Mouse (Mus musculus): ENCODE data around the gene Fgfr2. TPM values are rescaled to one million over a fixed set of nuclear protein-coding genes. Genes with fewer than 3 reads are reported as not detected.

The Fgfr2 gene
- polyA plus RNA-seq, 1 experiment from 2014 or later = 81.1 TPM

DNA sequence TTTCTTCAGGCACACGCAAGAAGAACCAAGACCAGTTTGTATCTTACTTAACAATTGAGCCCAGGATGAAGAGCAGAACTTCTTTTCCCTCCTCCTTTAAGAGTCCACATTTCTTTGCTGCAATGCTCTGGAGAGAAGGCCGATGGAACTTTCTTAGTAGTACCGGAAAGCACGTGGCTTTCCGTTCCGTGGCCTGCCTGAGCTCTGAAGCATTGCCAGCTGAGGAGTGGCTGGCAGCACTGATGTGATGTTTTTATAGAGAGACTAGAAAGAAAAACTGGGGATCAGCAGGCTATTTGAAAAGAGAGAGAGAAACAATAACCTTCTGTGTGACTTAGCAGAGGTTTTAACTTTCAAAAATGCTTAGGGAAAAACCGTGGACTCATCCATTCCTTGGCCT, 1031.6 kb downstream of the Fgfr2 start:
- H3K4me3 ChIP-seq = no peak overlapping the region
- no peaks in the 10 kb centered on the region for H3K9me3 ChIP-seq (replicated peaks)
- no peaks in the 10 kb centered on the region for H3K36me3 ChIP-seq
- no peak for ATAC-seq (ENCODE audit: low FRiP score)
- H3K9ac ChIP-seq = no peak overlapping the region
- H3K27me3 ChIP-seq = no peaks in the 10 kb centered on the region
- H3K27ac ChIP-seq = no peak overlapping the region
- WGBS = 86% methylated on average over 7 of the region's 7 CpGs
- H3K4me1 ChIP-seq = no peaks in the 10 kb centered on the region
- no peak overlapping the region for H3K4me2 ChIP-seq (replicated peaks)

DNA sequence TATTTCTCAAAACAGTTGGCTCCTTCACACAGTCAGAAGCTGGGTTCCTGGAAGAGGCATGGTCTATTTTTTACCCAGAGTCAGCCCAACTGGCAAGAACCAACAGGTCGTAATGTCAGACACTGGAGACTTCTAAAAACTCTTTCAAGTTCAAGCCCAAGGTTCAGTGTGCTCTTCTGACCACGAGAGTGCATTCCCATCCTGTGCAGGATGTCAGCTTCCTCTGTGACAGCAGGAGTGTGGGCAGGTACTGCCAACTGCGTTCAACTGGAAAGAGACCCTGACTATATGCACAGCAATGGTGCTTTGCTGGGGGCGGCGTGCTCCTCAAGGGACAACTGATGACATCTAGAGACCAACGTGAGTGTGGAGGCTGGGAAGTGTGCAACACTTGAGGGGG, 1034.5 kb downstream of the Fgfr2 start:
- Histone ChIP-seq H3K27ac (no peak overlapping the region), H3K27me3 (no peaks in the 10 kb centered on the region), H3K9me3 (replicated peaks) (no peaks in the 10 kb centered on the region), H3K9ac (no peak overlapping the region), H3K4me1 (no peaks in the 10 kb centered on the region), H3K36me3 (no peaks in the 10 kb centered on the region), H3K4me3 (no peak overlapping the region), H3K4me2 (replicated peaks) (no peak overlapping the region)
- 78% methylated on average over 6 of the region's 6 CpGs for WGBS
- no peak for ATAC-seq (ENCODE audit: low FRiP score)

DNA sequence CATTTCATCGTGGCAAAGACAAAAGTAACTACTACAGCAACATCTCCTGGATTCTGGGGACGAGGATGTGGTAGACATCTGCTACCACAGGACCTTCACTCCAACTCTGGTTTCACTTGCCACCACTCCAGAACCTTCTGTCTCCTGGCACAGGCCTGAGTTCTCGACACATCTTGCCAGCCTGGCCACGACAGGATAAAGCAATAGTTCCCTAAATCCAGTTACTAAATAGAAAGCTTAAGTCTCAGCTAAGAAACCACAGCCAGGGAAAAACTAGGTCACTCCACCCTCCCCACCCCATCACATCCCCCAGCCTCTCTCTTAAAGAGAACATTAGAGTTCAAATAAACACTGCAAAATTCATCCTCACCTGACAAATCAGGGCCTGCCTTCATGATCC, 1035.0 kb downstream of the Fgfr2 start:
- Histone ChIP-seq H3K9me3 (replicated peaks) (no peaks in the 10 kb centered on the region), H3K27me3 (no peaks in the 10 kb centered on the region), H3K27ac (no peak overlapping the region), H3K9ac (no peak overlapping the region), H3K4me1 (no peaks in the 10 kb centered on the region), H3K4me2 (replicated peaks) (no peak overlapping the region), H3K4me3 (no peak overlapping the region), H3K36me3 (no peaks in the 10 kb centered on the region)
- WGBS = 83% methylated on average over 4 of the region's 4 CpGs
- ATAC-seq (ENCODE audit: low FRiP score) = no peak

DNA sequence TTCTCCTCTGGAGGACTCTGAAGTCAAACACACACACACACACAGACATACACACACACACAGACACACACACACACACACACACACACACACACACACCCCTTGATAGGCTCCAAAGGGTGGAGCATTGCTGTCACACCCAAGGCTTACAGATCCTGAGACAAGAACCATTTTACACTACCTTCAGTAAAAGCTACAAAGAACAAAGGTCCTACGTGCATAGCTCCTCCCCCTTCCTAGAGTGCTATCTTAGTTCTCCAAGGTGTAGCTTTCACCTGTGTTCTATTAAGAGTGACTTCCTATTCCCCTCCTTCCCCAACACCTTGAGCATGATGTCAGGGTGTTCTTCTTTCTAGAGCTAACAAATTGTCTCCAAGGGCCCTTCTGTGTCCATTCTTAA, 1047.3 kb downstream of the Fgfr2 start:
- no peak for ATAC-seq (ENCODE audit: low FRiP score)
- no peaks in the 10 kb centered on the region for H3K27me3 ChIP-seq
- no peaks in the 10 kb centered on the region for H3K4me1 ChIP-seq
- H3K36me3 ChIP-seq = no peaks in the 10 kb centered on the region
- H3K27ac ChIP-seq = no peak overlapping the region
- H3K9me3 ChIP-seq (replicated peaks) = no peaks in the 10 kb centered on the region
- no peak overlapping the region for H3K4me2 ChIP-seq (replicated peaks)
- 71% methylated on average over 1 of the region's 1 CpGs for WGBS
- no peak overlapping the region for H3K4me3 ChIP-seq
- no peak overlapping the region for H3K9ac ChIP-seq

DNA sequence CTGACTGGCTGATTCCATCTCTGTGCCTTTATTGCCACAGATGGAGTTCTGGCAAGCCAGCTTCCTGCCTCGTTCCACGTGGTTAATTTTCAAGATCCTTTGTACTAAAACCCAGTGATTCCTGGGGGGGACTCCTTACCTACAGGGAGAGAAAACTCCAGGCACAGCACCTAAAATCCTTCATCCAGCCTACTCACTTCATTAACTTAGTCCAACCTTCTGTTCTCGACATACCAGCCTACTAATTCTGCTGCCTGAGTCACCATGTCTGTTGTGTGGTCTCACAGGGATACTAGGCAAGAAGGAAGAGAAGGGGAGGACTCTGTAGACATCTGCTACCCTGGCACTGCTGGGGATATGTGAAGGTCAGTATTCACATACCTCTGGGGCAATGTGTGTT, 1048.6 kb downstream of the Fgfr2 start:
- Histone ChIP-seq H3K9ac (no peak overlapping the region), H3K27me3 (no peaks in the 10 kb centered on the region), H3K9me3 (replicated peaks) (no peaks in the 10 kb centered on the region), H3K27ac (no peak overlapping the region), H3K4me1 (no peaks in the 10 kb centered on the region), H3K4me3 (no peak overlapping the region), H3K4me2 (replicated peaks) (no peak overlapping the region), H3K36me3 (no peaks in the 10 kb centered on the region)
- no peak for ATAC-seq (ENCODE audit: low FRiP score)
- 75% methylated on average over 3 of the region's 3 CpGs for WGBS

DNA sequence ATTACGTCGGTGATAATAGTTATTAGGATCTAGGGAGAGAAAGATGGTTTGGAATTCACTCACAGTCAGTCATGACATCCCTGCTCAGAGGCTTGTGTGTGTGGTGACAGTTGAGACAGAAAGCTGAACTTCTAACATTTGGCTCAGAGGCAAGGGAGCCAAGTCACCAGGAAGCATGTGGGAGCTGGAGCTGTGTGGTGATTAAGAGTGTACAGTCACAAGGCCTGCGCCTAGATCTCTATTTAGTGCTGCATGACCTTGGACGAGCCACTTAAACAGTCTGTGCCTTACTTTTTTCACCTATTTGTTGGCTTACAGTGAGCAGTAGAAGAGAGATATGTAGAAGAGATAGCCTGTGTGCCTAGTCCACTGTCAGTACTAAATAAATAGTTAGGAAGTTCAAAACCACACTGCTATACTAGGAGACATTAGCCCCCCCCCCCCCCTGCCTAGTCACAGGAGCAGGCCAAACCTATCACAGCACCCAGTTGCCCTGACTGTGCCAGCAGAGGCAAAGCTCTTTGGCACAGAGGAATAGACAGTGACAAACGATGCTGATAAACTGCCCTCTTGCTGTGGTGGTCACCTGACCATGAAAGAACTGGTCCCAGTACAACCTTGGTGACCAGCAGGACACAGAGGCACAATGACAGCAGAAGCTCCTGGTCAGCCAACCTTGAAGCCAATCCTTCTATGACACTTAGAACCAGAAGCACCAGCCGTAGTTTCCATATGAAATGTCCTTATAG, 1052.1 kb downstream of the Fgfr2 start:
- Histone ChIP-seq H3K9ac (no peak overlapping the region), H3K9me3 (replicated peaks) (no peaks in the 10 kb centered on the region), H3K27me3 (no peaks in the 10 kb centered on the region), H3K4me1 (no peaks in the 10 kb centered on the region), H3K4me3 (no peak overlapping the region), H3K27ac (no peak overlapping the region), H3K36me3 (no peaks in the 10 kb centered on the region), H3K4me2 (replicated peaks) (no peak overlapping the region)
- 90% methylated on average over 6 of the region's 6 CpGs for WGBS
- no peak for ATAC-seq (ENCODE audit: low FRiP score)

DNA sequence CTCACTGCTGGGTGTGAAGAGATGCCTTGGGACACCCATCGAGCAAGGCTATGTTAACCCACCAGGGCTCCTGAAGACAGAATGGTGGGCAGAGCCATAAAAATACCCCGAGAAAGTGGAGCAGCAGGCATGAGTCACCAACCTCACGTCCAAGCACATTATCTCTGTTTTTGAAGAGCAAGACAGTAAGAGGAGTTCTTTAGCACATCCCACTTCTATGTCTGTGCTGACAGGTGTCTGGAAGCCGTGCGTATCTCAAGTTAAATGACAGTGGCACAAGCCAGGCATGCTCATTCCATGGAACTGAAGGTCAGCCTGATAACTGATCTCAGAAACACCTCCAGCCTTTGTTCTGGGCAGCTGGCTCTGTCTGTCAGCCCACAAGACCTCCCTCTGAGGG, 1055.2 kb downstream of the Fgfr2 start:
- H3K36me3 ChIP-seq = no peaks in the 10 kb centered on the region
- H3K4me3 ChIP-seq = no peak overlapping the region
- no peaks in the 10 kb centered on the region for H3K4me1 ChIP-seq
- no peak overlapping the region for H3K27ac ChIP-seq
- no peaks in the 10 kb centered on the region for H3K9me3 ChIP-seq (replicated peaks)
- no peaks in the 10 kb centered on the region for H3K27me3 ChIP-seq
- 85% methylated on average over 5 of the region's 5 CpGs for WGBS
- ATAC-seq (ENCODE audit: low FRiP score) = no peak
- no peak overlapping the region for H3K9ac ChIP-seq
- H3K4me2 ChIP-seq (replicated peaks) = no peak overlapping the region

DNA sequence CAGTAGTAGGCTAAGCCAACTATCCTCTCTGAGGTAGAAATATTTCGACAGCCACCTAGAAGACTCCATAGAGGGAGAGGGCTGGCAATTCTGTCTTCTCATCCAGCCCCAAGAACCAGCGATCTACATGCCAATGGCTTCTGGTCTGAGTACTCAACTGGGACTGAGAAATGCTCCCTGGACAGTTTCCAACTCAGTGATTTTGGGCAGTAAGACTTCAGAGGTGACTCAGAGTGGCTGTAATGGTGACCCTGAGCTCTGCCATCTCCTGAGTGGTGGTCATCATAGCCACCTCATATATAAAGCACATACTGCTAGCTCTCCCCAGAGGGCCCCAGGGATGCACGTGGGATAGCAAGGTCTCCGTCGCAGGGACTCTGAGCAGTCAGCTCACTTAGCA, 1055.6 kb downstream of the Fgfr2 start:
- ATAC-seq (ENCODE audit: low FRiP score) = no peak
- no peak overlapping the region for H3K4me3 ChIP-seq
- no peaks in the 10 kb centered on the region for H3K36me3 ChIP-seq
- H3K4me2 ChIP-seq (replicated peaks) = no peak overlapping the region
- H3K4me1 ChIP-seq = no peaks in the 10 kb centered on the region
- no peak overlapping the region for H3K27ac ChIP-seq
- no peak overlapping the region for H3K9ac ChIP-seq
- no peaks in the 10 kb centered on the region for H3K27me3 ChIP-seq
- WGBS = 86% methylated on average over 5 of the region's 5 CpGs
- H3K9me3 ChIP-seq (replicated peaks) = no peaks in the 10 kb centered on the region

DNA sequence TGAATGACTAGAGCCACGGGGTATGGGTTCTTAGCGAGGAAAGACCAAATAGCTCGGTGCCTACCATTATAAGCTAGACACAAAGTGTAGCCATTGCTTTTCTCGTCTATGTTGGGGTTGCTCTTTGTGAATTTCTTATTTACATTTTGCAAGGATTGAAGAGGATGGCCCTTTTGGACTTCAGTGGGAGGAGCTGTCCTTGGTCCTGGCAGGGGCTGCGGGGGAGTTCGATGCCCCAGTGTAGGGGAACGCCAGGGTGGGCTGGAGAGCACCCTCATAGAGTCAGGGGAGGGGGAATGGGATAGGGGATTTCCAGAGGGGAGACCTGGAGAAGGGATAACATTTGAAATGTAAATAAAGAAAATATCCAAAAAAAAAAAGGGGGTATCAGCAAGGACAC, 1063.0 kb downstream of the Fgfr2 start:
- H3K4me1 ChIP-seq = 0 out of 2 replicates have a peak, but pooled peaks cover 4% of the 10 kb centered on the region
- no peak overlapping the region for H3K9ac ChIP-seq
- no peaks in the 10 kb centered on the region for H3K9me3 ChIP-seq (replicated peaks)
- no peak overlapping the region for H3K27ac ChIP-seq
- ATAC-seq (ENCODE audit: low FRiP score) = no peak
- no peaks in the 10 kb centered on the region for H3K36me3 ChIP-seq
- no peak overlapping the region for H3K4me2 ChIP-seq (replicated peaks)
- H3K4me3 ChIP-seq = no peak overlapping the region
- no peaks in the 10 kb centered on the region for H3K27me3 ChIP-seq
- WGBS = 83% methylated on average over 7 of the region's 7 CpGs

DNA sequence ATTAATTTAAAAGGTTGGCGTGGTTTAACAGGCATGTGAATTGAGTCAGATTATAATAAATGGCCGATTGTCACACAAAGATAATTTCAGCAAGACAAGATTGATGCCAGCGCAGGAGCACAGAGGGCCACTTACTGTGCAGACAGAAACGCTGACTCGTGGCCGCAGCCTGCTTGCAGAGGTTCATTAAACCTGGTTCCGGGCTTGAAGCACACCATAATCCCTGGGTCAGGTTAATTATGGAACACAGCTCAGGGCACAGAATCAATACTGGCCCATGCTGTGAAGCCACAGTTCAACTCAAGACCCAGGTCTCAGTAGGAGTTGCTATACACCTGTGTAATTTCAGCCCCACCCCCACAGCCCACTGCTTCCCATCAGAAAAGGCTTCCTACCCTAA, 1066.6 kb downstream of the Fgfr2 start:
- Histone ChIP-seq H3K9ac (no peak overlapping the region), H3K36me3 (no peaks in the 10 kb centered on the region), H3K4me2 (replicated peaks) (no peak overlapping the region), H3K4me1 (0 out of 2 replicates have a peak, but pooled peaks cover 4% of the 10 kb centered on the region), H3K9me3 (replicated peaks) (no peaks in the 10 kb centered on the region), H3K27ac (no peak overlapping the region), H3K4me3 (no peak overlapping the region), H3K27me3 (no peaks in the 10 kb centered on the region)
- ATAC-seq (ENCODE audit: low FRiP score) = no peak
- WGBS = 53% methylated on average over 7 of the region's 7 CpGs

DNA sequence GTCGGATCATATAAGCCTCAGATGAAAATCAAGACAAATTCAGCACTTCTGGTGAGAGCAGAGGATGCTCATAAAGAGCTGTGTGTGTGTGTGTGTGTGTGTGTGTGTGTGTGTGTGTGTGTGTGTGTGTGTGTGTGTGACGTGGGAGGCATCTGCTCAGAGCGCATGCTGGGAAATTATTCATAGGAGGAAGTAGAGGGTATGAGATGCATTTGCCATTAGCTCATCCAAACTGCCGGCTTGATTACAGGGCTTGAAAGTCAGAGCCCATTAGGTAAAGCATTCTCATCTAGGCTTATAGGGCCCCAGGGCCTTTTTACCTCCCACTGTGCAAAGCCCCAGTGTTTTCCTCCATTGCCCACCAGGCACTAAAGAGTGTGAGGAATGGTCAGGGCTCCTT, 1076.5 kb downstream of the Fgfr2 start:
- Histone ChIP-seq H3K9me3 (replicated peaks) (no peaks in the 10 kb centered on the region), H3K4me2 (replicated peaks) (no peak overlapping the region), H3K27me3 (no peaks in the 10 kb centered on the region), H3K4me3 (no peak overlapping the region), H3K4me1 (peaks cover 4% of the 10 kb centered on the region), H3K27ac (no peak overlapping the region), H3K36me3 (no peaks in the 10 kb centered on the region), H3K9ac (no peak overlapping the region)
- 61% methylated on average over 4 of the region's 4 CpGs for WGBS
- no peak for ATAC-seq (ENCODE audit: low FRiP score)

DNA sequence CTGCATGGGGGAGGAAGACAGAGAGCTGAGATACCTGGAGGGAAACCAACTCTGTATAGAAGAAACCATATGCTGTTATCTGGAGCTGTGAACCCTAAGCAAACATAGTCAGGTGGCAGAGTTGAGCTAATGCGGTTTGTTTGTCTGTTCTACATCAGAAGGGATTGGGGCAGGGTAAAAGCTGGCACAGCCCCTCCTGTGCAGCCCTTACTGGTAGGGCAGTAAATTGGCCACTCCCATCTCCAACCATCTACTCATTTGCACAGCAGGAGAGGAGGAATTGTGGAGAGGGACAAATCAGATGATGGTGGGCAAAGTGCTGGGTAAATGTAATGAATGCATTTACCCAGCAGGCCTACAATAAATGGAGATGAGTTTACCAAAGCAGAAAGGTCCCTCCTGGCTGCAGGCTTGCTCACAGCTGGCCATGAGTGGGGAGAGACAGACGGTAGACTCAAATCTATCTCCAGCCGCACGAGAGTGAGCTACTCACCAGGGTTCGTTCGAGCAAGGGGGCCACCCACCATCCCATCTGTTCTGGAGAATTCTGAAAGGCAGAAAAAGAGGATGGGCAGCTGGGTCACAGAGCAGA, 1091.1 kb downstream of the Fgfr2 start:
- Histone ChIP-seq H3K9me3 (replicated peaks) (no peaks in the 10 kb centered on the region), H3K27me3 (no peaks in the 10 kb centered on the region), H3K36me3 (no peaks in the 10 kb centered on the region), H3K4me3 (no peak overlapping the region), H3K27ac (no peak overlapping the region), H3K9ac (no peak overlapping the region), H3K4me2 (replicated peaks) (no peak overlapping the region), H3K4me1 (peaks cover 10% of the 10 kb centered on the region)
- no peak for ATAC-seq (ENCODE audit: low FRiP score)
- WGBS = 62% methylated on average over 6 of the region's 6 CpGs

DNA sequence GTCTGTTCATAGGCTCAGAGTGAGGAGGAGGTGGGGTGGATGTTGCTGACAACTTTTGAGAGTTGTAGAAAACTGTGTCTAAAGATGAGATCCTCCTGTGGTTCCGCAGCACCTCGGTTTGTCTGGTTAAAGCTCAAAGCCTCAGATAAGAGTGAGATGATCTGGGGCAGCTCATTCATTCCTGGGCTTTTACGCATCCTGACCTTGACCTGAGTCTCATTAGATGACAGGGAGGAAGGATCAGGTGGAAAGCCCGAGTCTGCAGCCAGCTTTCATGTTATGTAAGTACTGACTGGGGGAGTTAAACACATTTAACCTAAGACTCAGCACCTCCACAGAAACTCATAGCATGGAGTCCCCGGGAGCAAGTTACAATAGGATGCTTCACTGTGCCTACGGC, 1096.5 kb downstream of the Fgfr2 start:
- Histone ChIP-seq H3K4me3 (no peak overlapping the region), H3K27ac (no peak overlapping the region), H3K27me3 (no peaks in the 10 kb centered on the region), H3K4me1 (no peaks in the 10 kb centered on the region; the same call in 1 of the 2 replicates), H3K9me3 (replicated peaks) (no peaks in the 10 kb centered on the region), H3K4me2 (replicated peaks) (no peak overlapping the region), H3K9ac (no peak overlapping the region), H3K36me3 (no peaks in the 10 kb centered on the region)
- ATAC-seq (ENCODE audit: low FRiP score) = no peak
- WGBS = 77% methylated on average over 6 of the region's 6 CpGs

Measured in hindbrain, embryonic 12.5 days (tissue).